Mouse (Mus musculus) embryo, embryonic 9.5 days (tissue): Measurements from ENCODE around the gene Srgap1.

Experiments
- DNase-seq: peaks from one replicate; pipeline ENCODE4 v3.0.0-alpha.2; 2017; ENCODE audit errors: extremely low spot score

Gene Srgap1

DNA sequence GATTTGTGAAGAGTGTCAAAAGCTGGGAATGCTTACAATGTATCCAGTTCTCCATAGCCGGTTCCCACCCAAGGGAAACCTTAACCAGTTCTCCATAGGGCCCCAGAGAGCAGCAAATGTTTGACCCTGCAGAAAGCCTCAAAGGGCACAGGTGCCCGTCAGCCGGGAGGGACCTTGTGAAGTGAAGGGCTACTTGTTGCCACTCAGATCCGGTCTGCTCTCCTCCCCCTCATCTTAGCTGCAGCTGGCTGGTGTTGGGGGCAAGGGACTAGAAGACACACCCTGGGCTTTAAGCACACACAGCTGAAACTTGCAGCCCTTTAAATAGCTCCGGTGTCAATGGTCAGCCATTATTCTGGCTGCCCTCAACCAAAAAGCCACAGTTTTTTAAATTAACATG lies 30.1 kb downstream of the Srgap1 start:
- no peak for DNase-seq

DNA sequence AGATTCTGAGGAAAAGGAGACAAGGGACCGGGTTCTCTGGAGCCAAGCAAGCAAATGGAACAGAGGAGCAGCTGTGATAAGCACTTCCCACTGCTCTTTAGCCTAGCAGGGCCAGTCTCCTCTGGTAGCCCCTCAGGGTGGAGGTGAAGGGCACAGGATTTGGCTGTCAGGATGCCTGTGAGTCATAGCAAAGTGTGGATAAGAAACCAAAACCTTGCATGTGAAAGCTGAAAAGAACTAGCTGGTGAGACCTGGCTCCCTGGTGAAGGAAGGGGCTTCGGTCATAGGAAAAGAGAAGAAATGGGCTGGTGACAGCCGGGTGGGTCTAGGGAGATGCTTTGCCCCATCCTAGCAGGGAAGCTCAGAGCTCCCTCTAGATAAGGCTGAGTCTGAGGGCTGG lies 30.5 kb downstream of the Srgap1 start:
- no peak for DNase-seq

DNA sequence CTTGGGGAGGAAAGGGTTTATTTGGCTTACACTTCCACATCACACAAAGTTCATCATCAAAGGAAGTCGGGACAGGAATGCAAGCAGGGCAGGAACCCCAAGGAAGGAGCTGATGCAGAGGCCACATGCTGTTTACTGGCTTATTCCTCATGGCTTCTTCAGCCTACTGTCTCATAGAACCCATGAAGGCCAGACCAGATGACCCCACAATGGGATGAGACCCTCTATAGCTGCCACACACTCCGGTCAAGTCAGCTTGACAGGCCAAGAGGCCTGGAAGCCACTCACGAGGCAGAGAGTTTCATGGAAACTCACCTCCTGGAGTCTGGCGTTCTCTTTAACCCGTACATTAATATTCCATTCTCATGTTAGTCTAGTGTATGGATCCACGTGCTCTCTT lies 34.8 kb downstream of the Srgap1 start:
- no peak for DNase-seq

DNA sequence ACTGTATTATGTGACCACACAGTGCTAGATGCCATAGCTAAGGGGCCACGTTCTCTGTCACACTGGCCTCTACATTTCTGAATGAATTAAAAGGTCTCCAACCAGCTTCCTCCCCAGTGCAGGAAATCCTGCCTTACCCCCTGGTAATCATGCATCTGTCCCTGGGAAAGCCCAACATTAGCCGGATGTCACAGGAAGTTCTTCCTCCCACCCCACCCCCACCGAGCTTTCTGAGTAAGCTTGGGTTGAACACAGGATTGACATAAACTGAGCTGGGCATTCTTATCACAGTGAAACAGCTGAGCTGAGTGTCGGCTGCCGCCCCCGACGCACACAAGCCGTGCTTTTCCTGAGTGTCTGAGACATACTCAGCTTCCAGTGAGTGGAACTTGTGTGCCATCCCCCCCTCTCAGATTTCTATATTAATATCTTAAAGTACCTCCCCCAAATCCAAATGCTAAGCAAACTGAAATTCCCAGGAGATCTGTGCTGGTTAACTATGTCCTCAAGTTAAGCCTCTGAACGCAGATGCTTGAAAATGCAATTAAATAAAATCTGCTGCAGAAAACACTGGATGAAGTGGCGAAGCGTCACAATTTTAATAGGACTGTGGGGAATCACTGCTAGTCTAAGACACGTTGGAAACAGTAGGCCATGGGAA lies 38.3 kb downstream of the Srgap1 start:
- no peak for DNase-seq

DNA sequence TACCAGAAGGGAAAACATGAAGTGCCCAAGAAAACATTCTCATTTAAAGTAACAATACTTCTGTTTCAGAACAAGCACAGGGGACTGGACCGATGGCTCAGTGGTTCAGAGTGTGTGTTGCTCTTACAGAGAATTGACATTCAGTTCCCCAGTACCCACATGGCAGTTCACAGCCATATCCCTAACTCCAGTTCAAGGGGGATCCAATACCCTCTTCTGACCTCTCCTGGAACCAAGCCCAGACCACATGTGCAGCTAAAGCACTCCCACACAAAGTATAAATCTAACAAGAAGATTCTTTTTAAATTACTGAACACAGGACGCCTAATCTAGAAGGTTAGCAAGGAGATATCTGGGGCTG lies 38.8 kb downstream of the Srgap1 start:
- DNase-seq: no peak

DNA sequence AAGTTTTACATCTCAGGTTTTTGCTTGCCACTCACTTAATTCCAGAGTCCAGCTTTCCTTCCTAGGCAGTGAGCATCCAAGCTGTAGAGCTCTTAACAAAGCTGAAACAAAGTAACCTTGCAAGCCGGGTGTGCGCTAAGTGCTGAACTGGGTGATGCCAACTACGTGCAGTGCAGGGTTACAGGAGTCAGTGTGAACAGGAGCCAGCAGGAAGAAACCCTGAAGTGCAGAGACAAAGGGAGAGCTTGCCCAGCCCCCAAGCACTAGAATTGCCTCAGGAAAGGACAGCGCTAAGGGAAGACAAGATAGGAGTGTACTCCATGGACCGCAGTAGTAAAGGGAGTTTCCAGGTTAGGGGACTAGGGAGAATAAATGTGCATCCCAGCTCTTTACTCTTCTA lies 40.5 kb downstream of the Srgap1 start:
- DNase-seq: no peak

DNA sequence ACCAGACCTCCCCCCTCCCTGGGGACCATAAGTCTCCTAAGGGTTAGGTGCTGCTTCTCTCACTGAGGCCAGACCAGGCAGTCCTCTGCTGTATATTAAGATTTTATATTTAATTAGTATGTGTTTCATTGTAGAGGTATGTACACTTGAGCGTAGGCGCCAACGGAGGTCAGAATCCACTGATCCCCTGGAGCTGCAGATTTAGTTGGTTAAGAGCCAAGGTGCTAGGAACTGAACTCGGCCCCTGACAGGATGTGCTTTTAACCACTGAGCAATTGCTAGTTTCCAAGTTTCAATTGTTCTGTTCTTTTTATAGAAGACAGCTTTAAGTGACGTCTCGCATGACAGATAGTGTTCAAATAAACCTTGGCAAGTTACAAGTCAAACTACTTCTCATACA lies 41.0 kb downstream of the Srgap1 start:
- no peak for DNase-seq

DNA sequence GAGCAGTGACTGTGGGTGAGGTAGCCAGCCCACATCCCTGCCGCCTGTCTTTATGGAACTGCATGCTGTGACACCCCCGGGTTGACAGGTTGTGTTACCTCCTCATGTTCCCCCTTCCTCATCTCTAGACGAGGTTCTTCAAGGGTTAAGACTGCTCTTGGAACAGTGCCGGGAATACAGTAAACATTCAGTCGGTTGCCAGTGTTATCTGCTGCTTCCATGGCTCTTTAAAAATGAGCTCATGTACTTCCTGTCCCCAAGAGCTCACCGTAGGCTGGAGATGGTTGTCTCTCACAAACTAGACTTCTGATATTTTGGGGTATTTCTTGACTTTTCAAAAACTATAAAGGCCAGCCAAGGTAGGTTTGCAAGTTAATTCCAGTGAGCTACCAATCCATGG lies 41.6 kb downstream of the Srgap1 start:
- no peak for DNase-seq

DNA sequence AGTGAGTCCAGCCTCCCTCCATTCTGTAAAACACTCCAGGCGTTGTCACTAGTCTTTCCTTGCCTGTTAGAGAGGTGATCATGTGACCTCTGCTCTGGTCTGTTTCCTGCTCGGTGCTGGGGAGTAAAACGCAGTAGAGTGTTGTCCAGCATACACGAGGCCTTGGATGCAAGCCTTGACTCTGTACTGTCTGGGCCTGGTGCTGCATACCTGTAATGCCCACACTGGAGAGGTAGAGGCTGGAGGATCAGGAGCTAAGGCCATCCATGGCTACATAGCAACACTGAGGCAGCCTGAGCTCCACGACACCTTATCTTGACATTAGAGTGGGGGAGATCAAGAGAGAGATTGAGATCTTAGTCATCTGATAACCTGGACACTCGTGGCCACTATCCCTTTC lies 44.2 kb downstream of the Srgap1 start:
- DNase-seq: no peak

DNA sequence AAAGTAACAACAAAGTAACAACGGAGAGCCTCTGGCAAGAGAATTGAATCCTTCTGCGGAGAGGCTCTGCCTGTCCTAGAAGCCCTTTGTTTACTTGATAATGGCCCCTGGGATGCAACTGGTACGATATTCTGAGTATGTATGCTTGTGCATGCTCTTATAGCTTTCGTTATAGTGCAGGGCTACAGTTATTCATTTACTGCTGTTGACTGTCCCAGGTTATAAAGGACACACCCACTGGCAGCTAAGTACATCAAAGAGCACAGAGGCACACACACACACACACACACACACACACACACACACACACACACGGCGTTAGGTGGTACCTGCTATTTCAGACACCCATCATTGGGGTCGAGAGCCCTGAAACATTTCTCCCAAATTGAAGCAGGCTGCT lies 48.3 kb downstream of the Srgap1 start:
- DNase-seq: no peak

DNA sequence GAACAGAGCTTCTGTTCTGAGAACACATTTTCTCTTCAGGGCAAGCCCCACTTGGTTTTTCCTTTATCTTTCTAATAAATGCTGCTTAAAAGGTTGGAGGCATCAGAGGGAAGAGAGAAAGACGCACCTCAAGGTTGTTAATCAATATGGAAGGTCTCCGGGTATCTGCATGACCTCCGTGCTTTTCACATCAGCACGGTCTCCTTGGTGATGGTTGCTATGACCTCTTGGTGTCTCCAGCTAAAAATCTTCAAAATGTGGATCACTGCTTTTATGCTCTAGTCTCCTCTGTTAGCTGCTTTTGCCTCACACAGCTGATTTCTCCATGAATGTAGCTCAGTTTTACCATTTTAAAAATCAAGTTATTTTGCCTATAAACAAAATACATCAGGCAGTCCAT lies 50.6 kb downstream of the Srgap1 start:
- no peak for DNase-seq

DNA sequence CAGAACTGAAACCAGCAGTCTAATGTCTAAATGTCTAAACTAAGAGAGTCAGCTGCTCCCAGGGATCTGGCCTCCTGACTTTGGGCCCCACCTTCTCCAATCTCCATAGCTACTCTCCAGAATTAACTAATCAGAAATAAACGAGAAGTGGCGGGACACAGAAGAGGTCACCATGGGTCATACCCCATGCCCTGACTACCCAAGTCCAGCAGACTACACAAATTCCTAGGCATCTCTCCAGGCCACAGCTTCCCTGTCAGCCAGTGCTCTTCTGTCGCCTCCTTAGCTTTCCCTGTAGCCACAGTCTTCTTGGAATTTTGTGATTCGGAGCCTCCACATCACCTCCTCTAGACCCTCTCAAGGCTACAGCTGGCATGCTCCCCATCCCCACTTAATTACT lies 51.7 kb downstream of the Srgap1 start:
- no peak for DNase-seq

DNA sequence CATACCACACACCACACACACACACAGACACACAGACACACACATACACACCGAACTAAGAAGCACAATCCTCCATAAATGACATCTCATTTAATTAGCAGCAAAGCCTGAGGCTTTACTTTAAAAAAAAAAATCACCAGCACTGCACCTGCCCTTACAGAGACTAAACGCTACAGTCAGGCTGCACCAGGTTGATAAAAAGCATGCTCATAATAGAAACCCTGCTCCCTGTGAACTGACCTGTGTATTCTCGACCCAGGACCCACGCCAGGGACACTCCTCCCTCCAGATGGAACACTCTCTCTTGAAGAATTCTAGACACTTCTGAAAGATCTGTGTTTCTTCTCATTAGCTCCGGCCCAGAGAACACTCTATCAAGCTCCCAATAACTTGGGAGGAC lies 52.5 kb downstream of the Srgap1 start:
- no peak for DNase-seq

DNA sequence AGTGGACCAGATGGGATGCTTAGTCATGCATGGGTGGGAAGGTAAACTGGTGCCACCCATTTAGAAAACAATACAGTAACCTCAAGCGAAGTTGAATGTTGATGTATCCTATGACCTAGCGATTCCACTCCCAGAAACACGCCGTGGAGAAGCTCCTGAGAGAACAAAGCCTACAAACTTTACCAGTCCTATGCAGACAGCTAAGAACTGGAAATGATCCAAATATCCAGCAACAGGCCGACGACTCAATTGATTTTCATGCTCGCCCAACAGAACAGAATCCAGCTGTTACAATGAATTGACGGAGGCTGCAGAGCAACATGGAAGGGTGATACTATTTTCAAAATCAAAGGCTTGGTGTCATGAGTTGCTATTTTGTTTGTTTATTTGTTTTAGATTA lies 54.5 kb downstream of the Srgap1 start:
- no peak for DNase-seq

DNA sequence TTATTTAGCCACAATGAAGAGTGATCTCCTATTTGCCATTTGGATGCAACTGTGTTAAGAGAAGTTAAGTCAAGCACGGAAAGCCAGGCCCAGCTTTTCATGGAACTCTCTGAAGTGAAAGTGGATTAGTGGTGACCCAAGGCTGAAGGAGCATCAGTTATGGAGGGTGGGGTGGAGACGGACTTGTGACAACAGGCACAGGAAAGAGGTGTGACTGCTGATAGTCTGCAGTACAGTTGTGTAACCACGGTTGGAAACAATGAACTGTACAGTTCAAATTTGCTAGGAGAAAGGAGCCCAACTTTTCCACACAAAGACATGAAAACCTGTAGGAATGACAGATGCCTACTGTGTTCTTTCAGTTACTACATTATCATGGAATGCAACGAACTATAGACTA lies 60.1 kb downstream of the Srgap1 start:
- no peak for DNase-seq

DNA sequence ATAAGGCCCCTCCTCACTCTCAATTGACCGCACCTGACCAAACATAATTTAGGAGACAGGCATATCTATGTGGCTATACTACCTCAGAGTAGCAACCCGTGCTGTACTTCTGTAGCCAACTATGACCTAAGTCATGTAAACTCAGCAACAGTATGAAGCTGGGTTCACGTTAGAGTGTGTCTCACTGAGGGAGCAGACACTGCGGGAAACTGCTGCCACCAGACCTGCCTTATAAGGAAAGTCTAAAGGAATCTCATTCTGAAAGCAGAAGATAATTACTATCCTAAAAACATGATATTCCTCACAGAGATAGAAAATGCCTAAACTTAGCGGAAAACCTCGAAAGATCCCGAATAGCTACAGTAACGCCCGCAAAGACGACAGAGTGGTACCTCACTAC lies 62.2 kb downstream of the Srgap1 start:
- DNase-seq: no peak

DNA sequence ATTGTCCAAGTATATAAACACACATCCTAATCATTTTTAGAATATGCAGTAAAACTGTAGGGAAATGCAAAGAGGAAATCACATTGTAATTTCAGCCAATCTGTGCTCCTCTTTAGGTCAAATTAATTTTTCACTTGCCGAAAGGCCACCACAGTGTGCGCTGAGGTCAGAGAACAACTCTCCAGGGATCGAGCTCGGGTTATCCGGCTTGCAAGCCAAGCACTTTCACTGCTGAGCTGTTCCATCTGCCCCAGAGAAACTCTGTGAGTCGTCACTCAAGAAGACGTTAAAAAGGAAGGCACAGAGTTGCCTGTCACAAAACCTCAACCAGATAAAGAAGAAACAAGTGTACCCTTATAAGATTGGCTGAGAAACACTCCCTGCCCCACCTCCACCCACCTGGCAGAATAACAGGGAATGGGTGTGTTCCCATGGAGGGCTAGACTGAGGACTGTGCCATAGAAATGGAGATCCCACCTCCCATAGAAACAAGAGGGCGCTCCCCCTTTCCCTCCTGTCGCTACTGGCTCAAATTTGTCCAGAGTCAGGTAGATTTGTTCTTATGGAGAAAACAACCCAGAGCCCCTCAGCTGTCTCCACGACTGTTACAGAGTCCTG lies 63.0 kb downstream of the Srgap1 start:
- DNase-seq: no peak

DNA sequence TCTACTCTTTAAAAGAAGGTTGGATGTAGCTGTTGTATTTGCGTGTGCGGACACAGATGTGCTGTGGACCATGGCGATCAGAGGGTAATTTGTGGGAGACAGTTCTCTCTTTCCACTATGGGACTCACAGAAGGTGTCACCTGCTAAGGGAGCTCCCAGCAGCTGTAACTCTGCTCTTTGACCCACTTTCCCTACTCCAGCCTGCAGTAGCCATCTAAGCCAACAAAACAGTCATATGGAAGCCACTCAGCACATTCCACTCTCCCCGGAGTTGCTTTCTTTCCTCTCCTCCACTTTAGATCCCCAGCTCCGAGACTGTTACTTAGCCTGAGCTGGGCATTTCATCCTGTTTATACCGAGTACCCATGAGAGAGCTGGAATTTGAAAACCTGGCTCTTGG lies 71.8 kb downstream of the Srgap1 start:
- no peak for DNase-seq

DNA sequence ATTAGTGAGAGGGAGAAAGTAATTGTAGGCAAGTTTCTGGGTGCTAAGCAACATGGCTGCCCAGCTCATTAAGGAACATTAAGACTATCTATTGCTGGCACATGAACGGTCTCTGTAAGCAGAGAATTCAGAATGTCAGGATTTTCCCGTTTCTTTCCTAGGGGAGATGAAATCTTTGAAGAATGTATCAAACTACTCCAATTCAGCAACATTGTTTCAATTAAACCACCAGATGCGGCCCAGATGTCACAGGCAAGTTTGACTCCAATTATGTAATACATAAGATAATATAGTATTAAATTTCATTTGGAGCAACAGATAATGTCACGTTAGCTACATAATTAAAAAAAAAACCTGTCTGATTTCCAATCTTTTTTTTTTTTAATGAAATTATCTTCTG lies 72.5 kb downstream of the Srgap1 start:
- no peak for DNase-seq

DNA sequence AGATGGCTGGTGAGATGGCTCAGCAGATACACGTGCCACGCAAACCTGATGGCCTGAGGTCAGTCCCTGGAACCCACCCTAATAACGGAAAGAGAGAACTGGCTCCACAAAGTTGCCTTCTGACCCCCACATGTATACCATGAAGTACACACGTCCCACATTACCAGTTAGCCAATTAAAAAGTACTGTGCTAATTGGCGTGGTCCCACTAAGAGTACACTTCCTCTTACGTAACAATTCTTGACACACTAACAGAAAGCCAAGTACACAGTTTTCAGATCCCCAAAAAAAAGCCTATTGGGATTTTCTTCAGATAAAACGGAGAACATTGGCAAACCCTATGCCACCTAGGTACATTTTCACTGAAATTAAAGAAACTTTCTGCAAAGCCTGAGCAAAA lies 73.8 kb downstream of the Srgap1 start:
- no peak for DNase-seq

DNA sequence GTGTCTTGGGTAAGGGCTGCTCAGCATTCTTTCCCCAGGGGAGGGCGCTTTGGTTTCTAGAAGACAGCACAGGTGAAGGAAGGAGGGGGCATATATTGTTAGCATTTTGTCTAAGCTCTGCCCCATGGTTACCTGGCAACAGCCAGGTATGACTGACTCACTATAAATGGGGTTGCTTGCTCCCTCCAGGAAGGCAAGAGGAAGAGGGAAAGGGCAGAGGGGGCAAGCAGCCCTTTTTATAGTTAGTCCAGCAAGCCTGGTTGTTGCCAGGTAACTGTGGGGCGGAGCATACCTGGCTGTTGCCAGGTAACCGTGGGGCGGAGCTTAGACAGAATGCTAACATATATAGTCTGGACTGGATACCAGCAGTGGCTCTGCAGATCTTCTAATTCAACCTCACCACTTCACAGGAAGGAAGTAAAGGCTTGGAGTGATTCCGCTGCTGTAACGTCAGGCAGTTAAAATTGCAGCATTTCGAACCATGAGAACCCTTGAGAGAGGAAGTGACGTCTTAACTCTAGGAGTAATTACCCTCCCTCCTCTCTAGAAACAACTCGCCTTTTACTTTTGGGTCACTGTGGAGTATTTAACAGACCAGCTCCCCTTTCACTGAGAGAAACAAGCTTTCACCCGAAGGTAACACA lies 74.7 kb downstream of the Srgap1 start:
- no peak for DNase-seq

DNA sequence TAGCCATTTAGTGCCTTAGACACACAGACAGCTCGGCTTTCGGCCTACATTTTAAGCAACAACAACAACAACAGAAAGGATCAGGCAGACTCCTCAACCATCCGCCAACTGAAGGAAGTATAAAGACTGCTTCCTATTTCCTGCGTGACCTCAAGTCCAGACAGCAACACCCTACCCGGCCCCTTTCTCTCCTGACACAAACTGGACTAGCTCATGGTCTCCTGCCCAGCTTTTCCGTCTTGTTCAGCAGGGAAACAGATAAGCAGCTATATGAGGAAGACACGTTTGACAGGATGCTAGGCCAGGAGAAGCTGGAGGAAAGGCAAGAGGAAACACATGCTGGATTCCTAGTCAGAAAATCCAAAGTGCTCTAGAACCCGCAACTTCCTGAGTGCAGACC lies 75.5 kb downstream of the Srgap1 start:
- DNase-seq: no peak

DNA sequence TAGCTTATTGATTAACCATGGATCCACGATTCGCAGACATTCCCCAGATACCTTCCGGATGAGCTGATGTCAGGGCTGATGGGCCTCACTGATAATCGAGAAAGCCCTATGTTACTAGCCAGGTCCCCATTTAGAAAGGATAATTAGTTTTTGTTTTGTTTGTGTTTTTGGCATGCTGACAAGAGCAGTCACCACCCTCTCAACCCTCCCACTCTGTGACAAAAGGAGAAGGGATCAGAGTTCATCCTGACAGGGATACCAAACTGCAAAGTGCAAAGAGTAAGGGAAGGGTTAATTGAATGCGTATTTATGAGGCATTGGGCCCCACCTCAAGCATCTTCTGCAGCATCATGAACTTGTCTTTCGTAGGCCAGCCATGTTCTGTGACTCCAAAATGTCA lies 76.2 kb downstream of the Srgap1 start:
- DNase-seq: no peak

DNA sequence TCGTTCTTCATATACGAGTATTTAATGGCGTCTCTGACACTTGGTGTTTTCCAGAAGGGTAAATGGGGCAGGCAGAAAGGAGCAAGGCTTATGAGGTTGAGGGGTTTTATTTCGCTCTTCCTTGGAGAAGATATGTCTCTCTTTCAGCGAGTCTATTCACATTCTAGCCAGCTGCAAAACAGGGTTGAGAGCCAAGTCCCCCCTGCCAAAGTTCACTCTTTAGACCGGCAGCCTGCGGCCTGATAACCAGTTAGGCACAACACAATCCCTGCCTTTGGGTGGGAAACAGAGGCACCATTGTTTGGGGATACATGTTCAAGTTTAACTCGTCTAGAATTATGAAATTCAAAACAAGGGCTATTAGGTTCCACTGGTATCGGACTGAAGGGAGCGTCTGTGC lies 83.0 kb downstream of the Srgap1 start:
- DNase-seq: no peak
